Mouse (Mus musculus) liver, embryonic 13.5 days (tissue): ENCODE measurements around the gene Adk. TPM values are rescaled to one million over a fixed set of nuclear protein-coding genes. Genes with fewer than 3 reads are reported as not detected.
"Not testable (repeated sequence)": the region's sequence is repeated elsewhere in the genome, so short reads cannot be mapped to it uniquely, and the experiment has no call there.

Experiments
- ATAC-seq: fragments of 200-750 bp; cut with Nextera tagmentation; 2 replicates; pipeline ENCODE4 v1.8.0; 2017; ENCODE audit warnings: low read depth, mild to moderate bottlenecking, moderate number of reproducible peaks, moderate library complexity
- DNase-seq: peaks from one replicate; pipeline ENCODE4 v3.0.0; 2022
- H3K27ac ChIP-seq: fragments of 300-500 bp; sonication (generic); 2 replicates; pipeline ENCODE4 v1.5.1; 2015; ENCODE audit warnings: moderate library complexity, mild to moderate bottlenecking, inconsistent platforms
- H3K27me3 ChIP-seq: fragments of 300-500 bp; sonication (generic); 2 replicates; pipeline ENCODE4 v1.6.1; 2015; ENCODE audit warnings: mild to moderate bottlenecking, inconsistent platforms
- H3K36me3 ChIP-seq: fragments of 300-500 bp; sonication (generic); 2 replicates; pipeline ENCODE4 v1.6.1; 2015; ENCODE audit warnings: mild to moderate bottlenecking, inconsistent platforms
- H3K4me1 ChIP-seq: fragments of 300-500 bp; sonication (generic); replicated peaks from 2 replicates; pipeline ENCODE4 v1.6.1; 2015; ENCODE audit warnings: inconsistent platforms
- H3K4me2 ChIP-seq: fragments of 300-500 bp; sonication (generic); 2 replicates; pipeline ENCODE4 v1.6.1; 2015; ENCODE audit warnings: inconsistent platforms, mild to moderate bottlenecking, moderate library complexity
- H3K4me3 ChIP-seq: fragments of 300-500 bp; sonication (generic); replicated peaks from 2 replicates; pipeline ENCODE4 v1.5.1; 2015; ENCODE audit warnings: mild to moderate bottlenecking, inconsistent platforms
- H3K9ac ChIP-seq: fragments of 300-500 bp; sonication (generic); 2 replicates; pipeline ENCODE4 v1.6.1; 2015; ENCODE audit warnings: mild to moderate bottlenecking, inconsistent platforms
- H3K9me3 ChIP-seq: fragments of 300-500 bp; sonication (generic); replicated peaks from 2 replicates; pipeline ENCODE4 v1.6.1; 2016; ENCODE audit warnings: inconsistent platforms
- WGBS: fragments of 180-500 bp; shearing (Covaris S2); methylation state at CpG from one replicate; pipeline ENCODE4 v1.1.7; 2015; ENCODE audit not compliant: insufficient replicate concordance; 5-methylcytosine and 5-hydroxymethylcytosine counted together
- polyA plus RNA-seq: library from polyadenylated mRNA; unstranded; fragments of >200 nt; fragmentation: Nextera tagmentation; extraction: Ambion mirVana; gene quantifications from 2 replicates; pipeline ENCODE4 v1.2.1, GENCODE M21; 2015

Adk gene
- polyA plus RNA-seq, 1 experiment from 2014 or later = 181 TPM

DNA sequence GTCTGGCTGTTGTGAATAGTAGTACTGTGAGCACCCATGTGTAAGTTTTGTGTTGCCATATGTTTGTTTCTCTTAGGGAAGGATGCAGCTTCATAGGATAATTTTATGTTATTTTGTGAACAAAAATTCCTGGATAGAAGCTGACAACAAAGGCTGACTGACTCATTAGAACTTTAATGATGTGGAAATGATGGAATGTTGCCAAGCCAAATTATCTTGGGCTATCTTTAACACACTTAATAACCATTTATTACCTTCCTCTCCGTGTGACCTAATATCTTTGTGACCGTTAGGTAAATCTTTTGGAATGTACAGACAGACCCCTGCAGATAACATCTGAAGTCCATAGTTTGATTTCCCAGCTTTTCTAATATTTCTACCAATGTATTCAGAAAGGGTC lies 33.7 kb downstream of the Adk start:
- no peak overlapping the region for H3K4me2 ChIP-seq
- H3K9ac ChIP-seq = no peak overlapping the region
- no peaks in the 10 kb centered on the region for H3K9me3 ChIP-seq
- no peak overlapping the region for H3K4me3 ChIP-seq
- no peak overlapping the region for H3K27ac ChIP-seq
- ATAC-seq (no peak), DNase-seq (no peak)
- WGBS = 61% methylated on average over 2 of the region's 2 CpGs
- peaks cover 85% of the 10 kb centered on the region for H3K4me1 ChIP-seq
- H3K36me3 ChIP-seq = no peaks in the 10 kb centered on the region; the same call in 1 of the 2 replicates
- no peaks in the 10 kb centered on the region for H3K27me3 ChIP-seq

DNA sequence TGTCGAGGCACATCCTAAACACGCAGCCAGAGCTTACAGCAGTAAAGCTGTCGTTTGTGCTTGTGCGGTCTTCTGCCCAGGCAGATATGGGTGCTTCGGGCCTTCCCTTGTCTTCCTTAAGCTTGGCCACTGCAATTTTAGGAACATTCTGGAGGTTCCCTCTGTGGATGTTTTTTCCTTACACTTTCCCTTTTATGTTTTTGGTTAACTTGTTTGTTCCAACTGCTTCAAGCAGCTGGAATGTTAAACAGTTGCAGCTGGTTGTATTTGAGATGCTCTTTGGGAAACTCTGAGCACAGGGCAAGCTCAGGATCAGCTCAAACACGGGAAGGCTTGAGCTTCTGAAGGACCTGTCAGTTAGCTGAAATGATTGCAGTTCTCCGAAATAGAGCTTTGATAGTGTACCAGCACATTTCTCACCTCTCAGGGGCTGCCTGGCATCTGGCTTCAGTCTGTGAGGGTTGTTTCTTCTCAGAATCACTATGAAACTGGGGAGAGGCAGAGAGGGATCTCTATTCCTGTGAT lies 34.5 kb downstream of the Adk start:
- ATAC-seq = no peak
- Histone ChIP-seq H3K4me2 (no peak overlapping the region), H3K27ac (peak overlapping the region; percentile 29; the same call in 1 of the 2 replicates), H3K36me3 (peaks cover under 1% of the 10 kb centered on the region), H3K4me3 (no peak overlapping the region), H3K27me3 (no peaks in the 10 kb centered on the region), H3K9ac (peak overlapping the region; percentile 28; the same call in 1 of the 2 replicates), H3K9me3 (no peaks in the 10 kb centered on the region), H3K4me1 (peaks cover 78% of the 10 kb centered on the region)
- no peak for DNase-seq
- 61% methylated on average over 7 of the region's 7 CpGs for WGBS

DNA sequence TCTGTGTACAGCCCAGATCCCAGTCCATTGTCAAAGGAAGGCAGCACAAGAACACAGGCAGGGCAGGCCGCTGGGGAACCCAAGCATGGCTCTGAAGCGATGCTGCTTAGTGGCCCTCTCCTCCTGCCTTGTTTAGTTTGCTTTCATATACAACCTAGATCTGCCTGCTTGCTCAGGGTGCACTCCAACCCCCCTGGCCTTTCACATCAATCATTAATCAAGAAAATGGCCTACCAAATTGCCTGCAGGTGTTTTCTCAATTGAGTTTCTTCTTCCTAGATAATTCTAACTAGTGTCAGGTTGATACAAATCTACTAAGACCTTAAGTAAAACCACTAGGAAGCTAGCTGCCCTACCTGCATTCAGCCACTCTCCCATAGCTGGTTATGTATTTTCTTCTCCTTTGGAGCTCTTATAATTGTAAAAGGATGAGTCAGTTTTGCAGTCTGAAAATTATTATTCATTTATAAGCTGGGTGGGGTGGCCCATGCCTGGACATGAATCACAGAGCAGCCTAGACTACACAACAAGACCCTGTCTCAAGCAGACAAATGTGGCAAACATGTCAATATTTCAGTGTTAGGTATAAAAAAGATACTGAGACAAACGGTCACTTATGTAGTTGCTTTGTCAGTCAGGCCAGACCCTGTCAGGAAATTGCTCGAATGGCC lies 35.2 kb downstream of the Adk start:
- peaks cover 5% of the 10 kb centered on the region for H3K36me3 ChIP-seq
- H3K4me1 ChIP-seq = peaks cover 73% of the 10 kb centered on the region
- no peak for DNase-seq
- H3K9me3 ChIP-seq = no peaks in the 10 kb centered on the region
- peak overlapping the region; percentile 28; the same call in 1 of the 2 replicates for H3K9ac ChIP-seq
- WGBS = 68% methylated on average over 4 of the region's 4 CpGs
- H3K27ac ChIP-seq = peak overlapping the region; percentile 29; the same call in 1 of the 2 replicates
- no peak for ATAC-seq
- no peak overlapping the region for H3K4me2 ChIP-seq
- H3K4me3 ChIP-seq = no peak overlapping the region
- no peaks in the 10 kb centered on the region for H3K27me3 ChIP-seq

DNA sequence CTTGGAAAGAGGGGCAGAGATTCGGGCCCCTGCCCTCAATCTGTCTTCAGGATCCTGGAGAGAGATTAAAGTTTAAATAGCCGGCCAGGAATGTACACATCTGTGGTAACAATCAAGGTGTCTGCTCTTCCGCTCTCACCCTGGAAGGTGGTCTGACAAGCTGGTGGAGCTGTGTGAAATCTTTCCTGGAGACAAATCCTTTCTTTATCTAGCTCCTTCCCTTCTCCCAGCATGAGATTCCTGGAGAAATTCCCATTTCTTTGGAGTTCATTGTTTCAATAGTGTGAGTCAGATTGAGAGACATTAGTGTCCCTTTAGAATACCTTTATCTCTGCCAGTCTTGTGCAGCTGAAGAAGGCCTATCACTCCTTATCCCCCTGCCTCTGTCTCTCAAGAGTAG lies 36.4 kb downstream of the Adk start:
- Histone ChIP-seq H3K9me3 (no peaks in the 10 kb centered on the region), H3K4me2 (no peak overlapping the region), H3K9ac (no peak overlapping the region; the same call in 1 of the 2 replicates), H3K4me1 (peaks cover 62% of the 10 kb centered on the region), H3K36me3 (peaks cover 13% of the 10 kb centered on the region), H3K4me3 (no peak overlapping the region), H3K27me3 (no peaks in the 10 kb centered on the region), H3K27ac (no peak overlapping the region)
- 55% methylated on average over 3 of the region's 3 CpGs for WGBS
- ATAC-seq (no peak), DNase-seq (no peak)

DNA sequence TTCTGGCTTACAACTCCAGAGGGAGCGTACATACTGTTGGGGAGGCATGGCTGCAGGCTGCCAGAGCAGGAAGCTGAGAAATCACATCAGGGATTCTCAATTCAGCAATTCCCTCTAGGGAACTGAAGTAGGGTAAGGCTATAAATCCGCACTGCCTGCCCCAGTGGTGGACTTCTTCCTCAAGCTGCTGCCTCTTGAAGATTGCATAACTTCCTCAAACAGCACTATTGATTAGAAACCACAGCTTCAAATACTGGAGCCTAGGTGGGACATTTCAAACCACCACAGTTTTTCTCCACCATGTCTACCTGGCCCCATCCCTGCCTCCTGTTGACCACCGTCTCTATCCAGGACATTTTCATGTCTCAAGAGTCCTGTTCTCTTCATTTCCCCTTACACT lies 38.0 kb downstream of the Adk start:
- 34% methylated on average over 3 of the region's 3 CpGs for WGBS
- Histone ChIP-seq H3K4me2 (no peak overlapping the region), H3K27me3 (no peaks in the 10 kb centered on the region), H3K27ac (no peak overlapping the region), H3K36me3 (peaks cover 20% of the 10 kb centered on the region), H3K9me3 (no peaks in the 10 kb centered on the region), H3K4me1 (peaks cover 50% of the 10 kb centered on the region), H3K9ac (no peak overlapping the region), H3K4me3 (no peak overlapping the region)
- ATAC-seq = no peak
- no peak for DNase-seq

DNA sequence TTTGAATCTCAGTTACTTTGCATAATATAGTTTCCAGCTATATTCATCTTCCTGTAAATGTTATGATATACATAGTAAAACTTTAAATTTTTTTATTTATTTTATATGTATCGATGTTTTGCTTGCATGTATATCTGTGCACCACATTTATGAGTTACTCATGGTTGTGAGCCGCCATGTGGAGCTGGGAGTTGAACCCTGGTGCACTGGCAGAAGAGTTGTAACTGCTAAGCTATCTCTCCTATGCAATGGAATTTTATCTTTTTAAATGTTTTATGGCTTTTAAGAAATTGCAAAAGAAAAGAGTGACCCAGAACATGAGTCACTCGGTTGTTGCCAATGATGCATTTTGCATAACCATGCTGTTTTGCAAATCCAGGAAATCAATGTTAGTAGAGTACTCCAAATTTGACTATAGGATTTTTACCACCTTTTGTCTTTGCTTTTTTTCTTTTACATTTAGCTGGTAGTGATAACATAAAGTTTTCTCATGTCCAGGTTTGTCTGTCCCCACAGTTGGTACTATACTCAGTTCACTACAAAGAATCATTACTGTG lies 38.6 kb downstream of the Adk start:
- no peak overlapping the region for H3K27ac ChIP-seq
- ATAC-seq (no peak), DNase-seq (no peak)
- no peak overlapping the region for H3K4me3 ChIP-seq
- H3K27me3 ChIP-seq = no peaks in the 10 kb centered on the region
- H3K9me3 ChIP-seq = no peaks in the 10 kb centered on the region
- H3K9ac ChIP-seq = no peak overlapping the region
- 85% methylated on average over 3 of the region's 3 CpGs for WGBS
- no peak overlapping the region for H3K4me2 ChIP-seq
- H3K36me3 ChIP-seq = peaks cover 20% of the 10 kb centered on the region
- H3K4me1 ChIP-seq = peaks cover 46% of the 10 kb centered on the region

DNA sequence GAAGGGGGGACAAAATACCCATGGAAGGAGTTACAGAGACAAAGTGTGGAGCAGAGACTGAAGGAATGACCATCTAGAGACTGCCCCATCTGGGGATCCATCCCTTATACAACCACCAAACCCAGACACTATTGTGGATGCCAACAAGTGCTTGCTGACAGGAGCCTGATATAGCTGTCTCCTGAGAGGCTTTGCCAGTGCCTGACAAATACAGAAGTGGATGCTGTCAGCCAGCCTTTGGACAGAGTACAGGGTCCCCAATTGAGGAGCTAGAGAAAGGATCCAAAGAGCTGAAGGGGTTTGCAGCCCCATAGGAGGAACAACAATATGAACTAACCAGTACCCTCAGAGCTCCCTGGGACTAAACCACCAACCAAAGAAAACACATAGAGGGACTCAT lies 41.8 kb downstream of the Adk start:
- peaks cover 38% of the 10 kb centered on the region for H3K4me1 ChIP-seq
- DNase-seq, H3K4me2 ChIP-seq, H3K27ac ChIP-seq, ATAC-seq, H3K4me3 ChIP-seq, H3K9ac ChIP-seq, H3K9me3 ChIP-seq, H3K27me3 ChIP-seq: not testable (repeated sequence)
- peaks cover 20% of the 10 kb centered on the region for H3K36me3 ChIP-seq

DNA sequence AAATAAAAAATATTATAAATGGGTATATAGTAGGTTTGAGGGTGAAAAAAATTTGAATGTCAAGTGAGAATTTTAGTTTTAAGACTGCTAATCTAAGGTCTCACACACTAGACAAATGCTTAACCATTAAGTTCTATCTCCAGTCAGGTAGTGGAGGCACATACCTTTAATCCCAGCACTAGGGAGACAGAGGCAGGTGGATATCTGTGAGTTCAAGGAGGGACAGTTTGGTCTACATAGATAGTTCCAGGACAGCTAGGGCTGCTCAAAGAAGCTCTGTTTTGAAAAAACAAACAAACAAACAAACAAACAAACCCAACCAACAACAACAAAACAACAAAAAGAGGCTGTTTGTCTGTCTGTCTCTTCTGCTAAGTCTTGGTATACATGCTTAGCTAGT lies 43.9 kb downstream of the Adk start:
- ATAC-seq (no peak), DNase-seq (no peak)
- Histone ChIP-seq H3K27me3 (no peaks in the 10 kb centered on the region), H3K36me3 (peaks cover 20% of the 10 kb centered on the region), H3K27ac (peak overlapping the region; percentile 50), H3K4me1 (peaks cover 31% of the 10 kb centered on the region), H3K9me3 (no peaks in the 10 kb centered on the region), H3K9ac (no peak overlapping the region), H3K4me3 (no peak overlapping the region), H3K4me2 (no peak overlapping the region)

DNA sequence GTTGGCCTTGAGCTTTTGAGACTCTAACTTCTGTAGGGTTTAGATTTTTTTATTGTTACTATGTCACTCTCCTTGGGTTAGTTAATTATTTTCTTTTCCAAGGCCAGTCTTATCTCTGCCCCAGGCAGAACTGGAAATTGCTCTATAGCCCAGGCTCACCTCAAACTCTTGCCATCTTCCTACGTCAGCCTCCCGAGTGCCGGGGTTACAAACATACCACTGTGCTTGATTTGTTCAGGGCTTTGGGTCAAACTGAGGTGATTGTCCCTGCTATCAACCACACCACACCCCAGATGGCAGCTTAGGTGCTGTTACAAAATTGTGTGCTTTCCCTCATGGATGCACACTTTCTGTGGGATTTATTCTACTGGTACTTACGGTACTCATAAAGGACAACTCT lies 44.3 kb downstream of the Adk start:
- Histone ChIP-seq H3K4me2 (no peak overlapping the region), H3K27ac (peak overlapping the region; percentile 50; the same call in 1 of the 2 replicates), H3K27me3 (no peaks in the 10 kb centered on the region), H3K9me3 (no peaks in the 10 kb centered on the region), H3K4me1 (peaks cover 35% of the 10 kb centered on the region), H3K36me3 (peaks cover 20% of the 10 kb centered on the region), H3K9ac (no peak overlapping the region), H3K4me3 (no peak overlapping the region)
- WGBS = 71% methylated on average over 4 of the region's 4 CpGs
- ATAC-seq (peak; percentile 67), DNase-seq (no peak)

DNA sequence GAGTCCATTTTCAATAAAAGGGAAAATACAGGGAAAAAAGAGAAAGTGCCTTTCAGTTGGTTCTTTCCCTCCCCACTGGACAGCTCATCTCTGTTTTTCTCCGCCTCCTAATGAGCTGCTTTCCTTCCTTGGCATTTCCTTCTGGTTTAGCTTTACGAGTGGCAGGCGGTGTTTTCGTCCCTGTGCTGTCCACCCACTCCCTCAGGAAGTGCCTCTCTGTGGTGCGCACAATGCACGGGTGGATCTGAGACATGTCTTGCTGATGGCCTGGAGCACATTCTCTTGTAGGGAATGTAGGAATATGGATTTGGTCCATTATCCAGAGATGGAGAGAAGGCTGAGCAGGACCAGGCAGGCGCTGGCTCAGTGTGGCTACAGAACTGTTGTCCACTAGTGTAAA lies 47.0 kb downstream of the Adk start:
- H3K9me3 ChIP-seq = no peaks in the 10 kb centered on the region
- no peak overlapping the region for H3K4me3 ChIP-seq
- H3K36me3 ChIP-seq = peaks cover 4% of the 10 kb centered on the region; the same call in 1 of the 2 replicates
- DNase-seq (no peak), ATAC-seq (no peak)
- H3K9ac ChIP-seq = no peak overlapping the region
- no peak overlapping the region for H3K27ac ChIP-seq
- no peak overlapping the region for H3K4me2 ChIP-seq
- 65% methylated on average over 7 of the region's 7 CpGs for WGBS
- H3K4me1 ChIP-seq = peaks cover 43% of the 10 kb centered on the region
- H3K27me3 ChIP-seq = no peaks in the 10 kb centered on the region

DNA sequence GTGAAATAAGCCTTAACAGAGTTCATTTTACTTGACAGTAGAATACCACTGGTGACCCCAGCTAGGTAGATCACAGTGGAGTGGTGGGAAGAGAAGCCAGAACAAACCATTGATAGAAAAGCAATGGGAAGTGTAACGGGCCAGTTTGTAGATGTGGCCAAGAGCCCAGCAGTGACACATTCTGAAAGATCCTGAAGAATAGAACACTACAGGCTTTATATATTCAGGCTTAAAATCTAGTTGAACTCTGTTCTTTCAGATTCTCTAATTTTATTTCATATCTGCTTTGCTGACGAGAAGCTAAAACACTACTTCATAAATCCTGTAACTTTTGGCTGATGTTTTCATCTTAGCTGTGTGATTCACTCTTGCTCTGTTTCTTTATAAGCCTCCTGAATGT lies 48.5 kb downstream of the Adk start:
- no peak for DNase-seq
- Histone ChIP-seq H3K4me2 (no peak overlapping the region), H3K4me3 (no peak overlapping the region), H3K27ac (no peak overlapping the region), H3K36me3 (peaks cover 3% of the 10 kb centered on the region; the same call in 1 of the 2 replicates), H3K9me3 (no peaks in the 10 kb centered on the region), H3K4me1 (peaks cover 43% of the 10 kb centered on the region), H3K27me3 (no peaks in the 10 kb centered on the region), H3K9ac (no peak overlapping the region)
- WGBS = 68% methylated on average over 2 of the region's 2 CpGs
- ATAC-seq = no peak

DNA sequence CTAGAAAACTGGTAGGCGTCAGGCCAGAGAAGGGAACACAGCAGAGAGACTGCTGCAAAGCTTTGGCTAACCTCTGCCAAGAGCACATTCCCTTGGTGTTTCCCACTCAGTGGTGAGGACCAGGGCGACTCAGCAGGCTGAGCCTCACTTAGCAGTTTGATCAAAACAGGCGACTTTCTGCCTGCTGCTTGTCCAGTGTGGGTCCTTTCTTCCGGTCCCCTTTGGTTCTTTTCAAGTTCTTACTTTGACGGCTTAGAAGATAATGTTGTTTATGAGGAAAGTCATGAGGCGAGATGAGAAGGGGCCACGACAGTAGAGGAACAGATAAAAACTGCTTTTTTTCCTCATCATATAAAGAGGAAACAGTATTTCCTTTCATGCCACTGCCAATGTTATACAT lies 49.2 kb downstream of the Adk start:
- H3K36me3 ChIP-seq = peaks cover 5% of the 10 kb centered on the region; the same call in 1 of the 2 replicates
- WGBS = 19% methylated on average over 7 of the region's 7 CpGs
- H3K27ac ChIP-seq = peak overlapping the region; percentile 60; the same call in 1 of the 2 replicates
- H3K9ac ChIP-seq = no peak overlapping the region
- DNase-seq = no peak
- H3K4me1 ChIP-seq = peaks cover 40% of the 10 kb centered on the region
- no peak for ATAC-seq
- H3K4me3 ChIP-seq = no peak overlapping the region
- H3K4me2 ChIP-seq = no peak overlapping the region
- no peaks in the 10 kb centered on the region for H3K9me3 ChIP-seq
- H3K27me3 ChIP-seq = no peaks in the 10 kb centered on the region
